Mouse (Mus musculus) forebrain, embryonic 10.5 days (tissue): ENCODE measurements at regions not wholly inside any gene's neighbourhood (a gene's known extent, or its start where the extent isn't known, plus 50 kb on each side); places are given as distances from the start of the nearest gene placed in this dataset.

Source experiments
- DNase-seq: peaks from one replicate; pipeline ENCODE4 v3.0.0-alpha.2; 2017; ENCODE audit warnings: low spot score; ENCODE audit errors: extremely low spot score
- H3K27ac ChIP-seq: fragments of 300-500 bp; sonication (generic); 2 replicates; pipeline ENCODE4 v1.5.1; 2016; ENCODE audit warnings: mild to moderate bottlenecking
- H3K27me3 ChIP-seq: fragments of 300-500 bp; sonication (generic); 2 replicates; pipeline ENCODE4 v1.6.1; 2016; ENCODE audit warnings: mild to moderate bottlenecking; ENCODE audit not compliant: poor library complexity, severe bottlenecking
- H3K36me3 ChIP-seq: fragments of 300-500 bp; sonication (generic); replicated peaks from 2 replicates; pipeline ENCODE4 v1.6.1; 2016; ENCODE audit warnings: mild to moderate bottlenecking, moderate library complexity
- H3K4me1 ChIP-seq: fragments of 300-500 bp; sonication (generic); 2 replicates; pipeline ENCODE4 v1.6.1; 2016
- H3K4me3 ChIP-seq: fragments of 300-500 bp; sonication (generic); 2 replicates; pipeline ENCODE4 v1.5.1; 2016; ENCODE audit warnings: mild to moderate bottlenecking, moderate library complexity
- H3K9me3 ChIP-seq: fragments of 300-500 bp; sonication (generic); 2 replicates; pipeline ENCODE4 v1.6.1; 2016; ENCODE audit warnings: mild to moderate bottlenecking, moderate library complexity
- WGBS: fragments of 180-500 bp; shearing (Covaris S2); methylation state at CpG from one replicate; pipeline ENCODE4 v1.1.7; 2016; 5-methylcytosine and 5-hydroxymethylcytosine counted together

DNA sequence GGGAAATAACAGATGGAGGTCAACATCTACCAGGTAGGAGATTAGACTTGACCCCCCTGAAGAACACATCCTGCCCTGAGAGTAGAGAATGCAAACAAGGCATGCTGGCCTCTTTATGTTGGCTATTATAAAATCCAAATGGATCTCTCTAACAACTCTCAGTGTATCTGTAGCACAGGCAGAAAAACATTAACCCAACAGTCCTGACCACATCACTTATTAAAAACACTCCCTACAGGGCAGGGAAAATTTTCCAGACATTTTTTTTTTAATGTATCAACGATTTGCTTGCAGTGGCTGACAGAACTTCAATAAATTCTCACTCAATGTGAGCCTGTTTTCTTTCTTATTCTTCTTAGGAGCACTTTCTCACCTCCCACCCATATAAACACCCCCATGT, 511.4 kb downstream of the Cdk5rap2 start:
- H3K4me1 ChIP-seq = no peaks in the 10 kb centered on the region
- 90% methylated on average over 1 of the region's 1 CpGs for WGBS

DNA sequence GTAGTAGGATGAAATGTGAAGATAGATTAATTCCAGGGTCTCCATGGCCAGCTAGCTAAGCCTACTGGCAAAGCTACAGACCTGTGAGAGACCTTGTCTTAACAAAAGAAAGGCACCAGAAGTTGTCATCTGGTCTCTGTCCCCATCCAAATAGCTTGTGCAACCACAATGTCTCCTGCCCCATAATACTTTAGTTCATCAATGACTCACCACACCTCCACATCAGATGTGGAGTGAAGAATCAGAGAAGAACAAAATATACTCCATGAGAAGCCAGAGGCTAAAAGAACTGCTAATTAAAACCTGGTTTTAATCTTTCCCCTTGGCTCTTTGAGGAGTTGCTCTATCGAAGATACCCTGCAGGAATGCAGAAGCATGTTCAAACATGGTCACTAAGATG, 514.1 kb downstream of the Cdk5rap2 start:
- Histone ChIP-seq H3K27me3 (no peaks in the 10 kb centered on the region), H3K4me1 (peaks cover 21% of the 10 kb centered on the region), H3K36me3 (no peaks in the 10 kb centered on the region), H3K27ac (no peak overlapping the region), H3K4me3 (no peak overlapping the region), H3K9me3 (no peaks in the 10 kb centered on the region)
- DNase-seq = no peak
- 82% methylated on average over 1 of the region's 1 CpGs for WGBS

More for the DNA sequence above, 511.4 kb downstream of the Cdk5rap2 start:
- no peak overlapping the region for H3K27ac ChIP-seq
- no peaks in the 10 kb centered on the region for H3K36me3 ChIP-seq
- DNase-seq = no peak
- no peak overlapping the region for H3K4me3 ChIP-seq
- H3K27me3 ChIP-seq = no peaks in the 10 kb centered on the region
- H3K9me3 ChIP-seq = no peaks in the 10 kb centered on the region

DNA sequence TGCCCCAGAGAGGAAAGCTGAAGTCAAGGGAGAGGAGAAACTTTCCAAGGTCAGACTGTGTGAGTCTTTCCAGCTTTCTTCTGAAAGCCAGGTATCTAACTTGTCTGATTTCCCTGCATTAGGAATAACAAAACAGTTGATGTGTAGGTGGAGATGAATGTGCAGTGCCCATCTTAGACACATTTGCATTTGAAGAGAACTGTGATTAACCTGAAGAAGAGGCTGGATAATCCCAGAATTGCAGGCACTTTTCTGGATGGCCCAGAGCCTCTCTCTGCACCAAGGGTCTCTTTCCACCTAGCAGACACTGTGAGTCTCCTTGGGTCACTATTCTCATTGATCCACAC, 517.4 kb downstream of the Cdk5rap2 start:
- H3K9me3 ChIP-seq = no peaks in the 10 kb centered on the region
- no peak overlapping the region for H3K27ac ChIP-seq
- H3K36me3 ChIP-seq = no peaks in the 10 kb centered on the region
- H3K4me1 ChIP-seq = peaks cover 40% of the 10 kb centered on the region
- no peaks in the 10 kb centered on the region for H3K27me3 ChIP-seq
- no peak for DNase-seq
- H3K4me3 ChIP-seq = no peak overlapping the region

DNA sequence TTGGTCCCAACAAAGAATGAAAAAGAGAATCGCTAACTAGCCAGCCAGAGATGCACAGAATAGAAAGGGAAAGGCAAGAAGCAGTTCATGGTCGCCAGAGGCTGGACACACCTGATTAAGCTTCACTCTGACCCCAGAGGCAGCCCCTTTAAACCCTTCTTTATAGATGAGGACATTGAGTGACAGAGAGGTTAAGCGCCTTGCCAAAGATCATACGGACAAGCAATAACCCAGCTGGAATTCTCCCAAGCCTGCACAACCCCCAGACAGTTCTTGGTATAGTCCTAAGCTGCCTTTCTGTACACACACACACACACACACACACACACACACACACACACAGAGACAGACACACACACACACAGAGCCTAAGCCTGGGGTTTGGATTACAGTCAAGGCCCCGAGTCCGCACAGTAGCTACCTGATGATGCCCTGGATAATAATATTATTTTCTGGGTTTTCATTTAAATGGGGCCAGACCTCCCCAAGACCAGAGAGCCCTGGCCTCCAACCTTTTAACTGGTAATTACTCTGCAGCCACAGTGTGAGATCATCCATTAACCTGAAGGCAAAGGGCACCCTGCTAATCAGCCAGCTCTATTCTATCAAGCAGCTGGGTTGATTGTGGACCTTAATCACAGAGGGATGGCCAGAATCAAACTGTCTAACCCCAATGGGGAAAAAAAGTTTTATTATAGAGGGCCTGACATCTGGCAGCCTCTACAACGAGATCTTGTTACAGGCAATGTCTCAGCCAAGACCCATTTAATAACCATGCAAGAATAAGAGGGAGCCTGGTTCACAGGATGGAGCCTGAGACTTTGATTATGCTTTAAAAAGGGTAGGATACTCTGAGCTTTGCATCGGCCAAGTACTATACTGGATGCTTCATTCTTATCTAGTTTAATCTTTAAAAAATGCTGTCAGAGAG, 518.1 kb downstream of the Cdk5rap2 start:
- peak; percentile 16 for DNase-seq
- H3K4me3 ChIP-seq = no peak overlapping the region
- H3K27ac ChIP-seq = no peak overlapping the region
- peaks cover 40% of the 10 kb centered on the region for H3K4me1 ChIP-seq
- WGBS = 30% methylated on average over 8 of the region's 8 CpGs
- H3K9me3 ChIP-seq = no peaks in the 10 kb centered on the region
- H3K27me3 ChIP-seq = no peaks in the 10 kb centered on the region
- H3K36me3 ChIP-seq = no peaks in the 10 kb centered on the region

DNA sequence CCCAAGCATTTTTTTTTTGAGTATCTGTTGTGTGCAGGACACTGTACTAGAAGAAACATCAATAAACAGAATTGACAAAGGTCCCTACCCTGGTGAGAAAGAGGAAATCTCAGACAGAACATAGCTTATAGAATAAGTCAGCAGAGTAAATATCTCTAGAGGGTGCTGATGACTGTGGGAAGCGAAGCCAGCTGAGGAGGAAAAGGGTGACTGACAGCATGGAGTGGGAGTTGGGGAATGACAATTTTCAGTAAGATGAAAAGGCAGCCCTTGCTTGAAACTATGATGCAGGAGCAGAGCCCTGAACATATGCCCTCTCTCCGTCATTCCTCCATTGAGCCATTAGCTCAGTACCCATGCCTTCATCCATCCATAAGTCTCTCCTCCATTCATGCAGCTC, 519.6 kb downstream of the Cdk5rap2 start:
- Histone ChIP-seq H3K4me1 (peaks cover 40% of the 10 kb centered on the region), H3K4me3 (no peak overlapping the region), H3K27me3 (no peaks in the 10 kb centered on the region), H3K27ac (no peak overlapping the region), H3K36me3 (no peaks in the 10 kb centered on the region), H3K9me3 (no peaks in the 10 kb centered on the region)
- no peak for DNase-seq
- 70% methylated on average over 2 of the region's 2 CpGs for WGBS

DNA sequence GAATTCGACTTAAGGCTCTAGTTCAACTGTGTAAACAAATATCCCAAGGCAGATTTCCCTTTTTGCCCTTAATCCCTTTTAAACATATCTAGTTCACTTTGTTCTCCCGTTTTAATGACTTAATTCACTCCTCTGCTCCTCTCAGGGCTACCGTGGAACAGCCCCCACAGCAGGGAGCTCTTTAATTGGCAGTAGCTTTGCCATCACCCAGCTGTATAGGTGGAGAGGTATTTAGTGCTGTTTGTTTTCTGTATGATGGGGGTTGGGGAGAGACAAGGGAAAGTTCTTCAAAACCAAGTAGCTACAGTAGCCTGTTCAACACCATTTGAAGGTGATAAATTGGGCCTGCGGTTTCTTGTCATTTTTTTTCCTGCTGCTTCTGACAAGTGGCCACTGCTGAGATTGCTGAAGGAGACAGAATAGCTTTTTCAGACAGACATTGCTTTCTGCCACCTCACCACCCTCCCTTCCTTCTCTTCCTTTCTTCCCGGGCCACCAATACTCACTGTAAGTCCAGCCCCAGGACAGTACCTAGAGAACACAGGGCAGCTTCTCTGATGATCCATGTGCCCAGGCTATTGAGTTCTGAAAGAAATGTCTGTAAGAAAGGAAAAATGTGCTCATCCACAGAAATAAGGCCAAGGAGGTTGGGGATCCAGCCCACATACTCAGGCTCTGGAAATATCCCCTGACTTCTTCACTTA, 520.2 kb downstream of the Cdk5rap2 start:
- WGBS = 19% methylated on average over 5 of the region's 5 CpGs
- Histone ChIP-seq H3K27ac (no peak overlapping the region), H3K36me3 (no peaks in the 10 kb centered on the region), H3K4me1 (peaks cover 40% of the 10 kb centered on the region), H3K9me3 (no peaks in the 10 kb centered on the region), H3K27me3 (no peaks in the 10 kb centered on the region), H3K4me3 (no peak overlapping the region)
- DNase-seq = peak; percentile 24

DNA sequence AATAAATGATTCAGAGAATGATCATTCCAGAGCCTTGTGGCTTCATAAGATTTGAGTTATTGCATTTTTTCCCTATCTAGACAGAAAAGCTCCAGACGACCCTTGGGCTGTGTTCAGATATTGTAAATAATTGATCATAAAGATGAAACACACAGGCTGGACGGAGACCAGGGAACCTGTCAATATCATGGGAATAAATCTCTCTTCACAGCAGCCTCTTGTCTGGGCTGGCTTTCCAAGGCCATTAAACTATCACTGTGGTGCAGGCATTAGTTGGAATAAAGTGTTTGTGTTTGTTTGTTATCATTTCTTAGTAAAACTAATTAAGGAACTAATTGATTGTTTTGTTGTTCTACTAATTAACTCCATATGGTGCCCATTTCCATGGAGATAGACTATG, 533.5 kb downstream of the Cdk5rap2 start:
- H3K4me1 ChIP-seq = no peaks in the 10 kb centered on the region
- H3K27ac ChIP-seq = no peak overlapping the region
- H3K4me3 ChIP-seq = no peak overlapping the region
- H3K27me3 ChIP-seq = no peaks in the 10 kb centered on the region
- no peaks in the 10 kb centered on the region for H3K9me3 ChIP-seq
- DNase-seq = no peak
- H3K36me3 ChIP-seq = no peaks in the 10 kb centered on the region
- WGBS = 74% methylated on average over 2 of the region's 2 CpGs

DNA sequence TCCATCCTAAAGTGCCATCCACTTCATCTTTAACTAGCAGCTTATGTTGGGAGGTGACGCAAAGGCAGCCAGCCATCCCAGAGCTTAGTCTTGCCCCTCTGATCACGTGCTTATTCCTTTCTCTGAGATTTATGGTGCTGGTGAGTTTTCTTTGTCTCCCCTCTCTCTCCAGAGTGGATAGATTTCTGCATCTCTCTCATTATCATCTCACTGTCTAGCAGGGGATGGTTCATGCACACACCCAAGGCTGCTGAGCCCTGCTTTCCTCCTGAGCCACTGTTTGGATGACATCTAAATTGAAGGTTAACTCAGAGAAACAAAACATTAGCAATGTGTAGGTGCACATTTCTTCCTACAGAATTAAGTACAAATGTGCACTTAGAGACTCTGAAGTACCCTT, 539.6 kb downstream of the Cdk5rap2 start:
- no peaks in the 10 kb centered on the region for H3K36me3 ChIP-seq
- 74% methylated on average over 2 of the region's 2 CpGs for WGBS
- H3K27ac ChIP-seq = no peak overlapping the region
- no peaks in the 10 kb centered on the region for H3K27me3 ChIP-seq
- DNase-seq = no peak
- H3K4me3 ChIP-seq = no peak overlapping the region
- H3K4me1 ChIP-seq = no peaks in the 10 kb centered on the region
- no peaks in the 10 kb centered on the region for H3K9me3 ChIP-seq

DNA sequence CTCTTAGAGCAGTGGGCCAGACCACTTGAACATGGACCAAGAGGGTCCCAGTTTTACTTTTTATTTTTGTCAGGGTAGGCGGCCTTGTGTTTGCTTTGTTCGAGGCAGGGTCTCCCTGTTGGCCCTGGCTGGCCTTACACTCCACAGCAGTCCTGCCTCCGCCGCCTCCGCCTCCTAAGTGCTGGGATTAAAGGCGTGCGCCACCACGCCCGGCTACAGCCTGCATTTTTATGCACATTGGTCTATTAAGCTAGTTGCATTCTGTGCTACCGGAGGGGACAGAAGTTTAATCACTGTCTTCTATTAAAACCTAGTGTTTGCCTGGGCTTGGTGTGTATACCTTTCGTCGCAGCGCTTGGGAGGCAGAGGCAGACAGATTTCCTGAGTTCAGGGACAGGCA, 555.2 kb downstream of the Cdk5rap2 start:
- Histone ChIP-seq H3K4me3 (no peak overlapping the region), H3K9me3 (no peaks in the 10 kb centered on the region), H3K36me3 (no peaks in the 10 kb centered on the region), H3K4me1 (no peaks in the 10 kb centered on the region), H3K27ac (no peak overlapping the region), H3K27me3 (no peaks in the 10 kb centered on the region)
- no peak for DNase-seq
- WGBS = 94% methylated on average over 13 of the region's 13 CpGs

DNA sequence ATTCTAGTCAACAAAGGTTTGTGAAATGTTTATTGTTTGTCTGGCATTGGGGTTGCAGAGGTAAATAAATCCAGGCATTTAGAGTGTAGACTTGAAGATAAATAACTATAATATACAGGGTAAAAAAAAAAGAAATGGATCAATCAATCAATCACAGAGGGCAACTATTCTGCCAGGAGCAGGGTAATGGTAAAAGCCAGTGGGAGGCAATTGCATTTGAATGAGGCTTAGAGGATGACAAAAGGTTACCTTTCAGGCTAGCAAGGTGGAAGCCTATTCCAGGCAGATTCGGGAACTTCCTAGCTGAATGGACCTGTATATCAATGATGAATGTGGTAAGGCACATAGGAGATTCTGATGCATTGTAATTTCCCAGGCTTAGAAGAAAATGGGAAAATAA, 557.6 kb downstream of the Cdk5rap2 start:
- no peaks in the 10 kb centered on the region for H3K4me1 ChIP-seq
- DNase-seq = no peak
- H3K27ac ChIP-seq = no peak overlapping the region
- no peaks in the 10 kb centered on the region for H3K36me3 ChIP-seq
- H3K27me3 ChIP-seq = no peaks in the 10 kb centered on the region
- WGBS = 23% methylated on average over 1 of the region's 1 CpGs
- no peak overlapping the region for H3K4me3 ChIP-seq
- H3K9me3 ChIP-seq = no peaks in the 10 kb centered on the region

DNA sequence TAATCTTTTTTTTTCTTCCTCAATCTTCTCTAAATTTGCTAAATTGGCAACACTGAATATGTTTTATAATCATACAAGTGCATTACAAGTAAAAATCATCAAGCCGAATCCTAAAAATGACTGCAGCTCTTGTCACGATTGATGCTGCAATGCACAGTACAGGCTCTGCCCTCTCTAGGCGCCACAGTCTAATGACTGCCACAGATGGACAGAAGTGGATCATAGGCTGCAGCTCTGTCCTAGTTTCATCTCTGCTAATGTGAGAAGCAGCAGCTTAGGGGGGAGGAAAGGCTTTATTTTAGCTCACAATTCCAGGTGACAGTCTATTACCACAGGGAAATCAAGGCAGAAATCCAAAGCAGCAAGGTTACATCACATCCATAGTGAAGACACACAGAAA, 560.8 kb downstream of the Cdk5rap2 start:
- Histone ChIP-seq H3K27me3 (no peaks in the 10 kb centered on the region), H3K9me3 (no peaks in the 10 kb centered on the region), H3K27ac (no peak overlapping the region), H3K36me3 (no peaks in the 10 kb centered on the region), H3K4me1 (no peaks in the 10 kb centered on the region), H3K4me3 (no peak overlapping the region)
- no peak for DNase-seq
- WGBS = 97% methylated on average over 3 of the region's 3 CpGs

DNA sequence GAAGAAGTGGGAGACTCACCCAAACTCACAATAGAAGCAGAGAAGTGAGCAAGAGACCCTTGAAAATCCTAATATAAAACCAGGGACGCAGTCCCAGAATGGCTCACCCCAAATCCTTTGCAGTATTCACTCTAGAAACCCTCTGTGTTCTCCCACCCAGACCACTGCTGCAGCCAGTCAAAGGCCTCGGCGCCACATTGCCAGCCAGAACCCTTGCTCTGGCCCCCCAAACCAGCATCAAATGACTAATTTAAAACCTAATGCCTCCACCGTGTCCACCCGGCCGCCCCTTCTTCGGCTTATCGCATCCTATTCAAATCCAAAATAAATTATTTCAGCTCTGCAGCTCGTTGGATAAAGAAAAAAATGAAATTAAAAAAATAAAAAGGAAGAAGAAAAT, 570.4 kb downstream of the Cdk5rap2 start:
- 58% methylated on average over 9 of the region's 9 CpGs for WGBS
- no peak overlapping the region for H3K27ac ChIP-seq
- no peak overlapping the region for H3K4me3 ChIP-seq
- no peaks in the 10 kb centered on the region for H3K36me3 ChIP-seq
- no peak for DNase-seq
- no peaks in the 10 kb centered on the region for H3K27me3 ChIP-seq
- peaks cover 15% of the 10 kb centered on the region for H3K4me1 ChIP-seq
- H3K9me3 ChIP-seq = no peaks in the 10 kb centered on the region

DNA sequence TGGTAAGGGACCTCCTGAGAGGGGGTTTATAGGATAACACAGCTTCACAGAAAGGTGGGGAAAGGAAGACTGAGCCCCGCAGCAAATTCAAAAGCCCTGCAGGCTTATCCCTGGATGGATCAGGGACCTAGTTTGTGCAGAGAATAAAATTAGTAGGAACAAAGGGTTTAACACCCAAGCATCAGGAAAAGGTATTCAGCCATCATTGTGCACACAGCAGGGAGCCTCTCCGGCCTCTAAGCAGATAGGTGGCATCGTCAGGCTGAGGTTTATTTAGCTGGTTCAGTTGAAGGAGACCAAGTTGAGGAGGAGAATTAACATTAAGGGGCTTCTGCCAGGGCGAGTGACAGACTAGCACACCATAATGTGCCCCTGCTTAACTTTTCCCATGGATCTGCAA, 571.3 kb downstream of the Cdk5rap2 start:
- Histone ChIP-seq H3K4me3 (no peak overlapping the region), H3K4me1 (peaks cover 15% of the 10 kb centered on the region), H3K9me3 (no peaks in the 10 kb centered on the region), H3K27ac (no peak overlapping the region), H3K27me3 (no peaks in the 10 kb centered on the region), H3K36me3 (no peaks in the 10 kb centered on the region)
- DNase-seq = no peak
- WGBS = 14% methylated on average over 4 of the region's 4 CpGs
